Mouse (Mus musculus): ENCODE data around the gene Plac8. TPM values are rescaled to one million over a fixed set of nuclear protein-coding genes. Genes with fewer than 3 reads are reported as not detected.

The Plac8 gene
- total RNA-seq, 1 experiment from 2014 or later = 10.8 TPM

- no peak for DNase-seq
These were observed 9.8 kb upstream of the Plac8 start for GRCm38 (mm10) chr5:100581622-100582434.

GRCm38 (mm10) chr5:100578863-100579411 lies 6.9 kb upstream of the Plac8 start:
- DNase-seq = no peak

GRCm38 (mm10) chr5:100574771-100575170 lies 2.7 kb upstream of the Plac8 start:
- no peak for DNase-seq

GRCm38 (mm10) chr5:100573256-100573655 lies 1.2 kb upstream of the Plac8 start:
- DNase-seq = no peak

- no peak for DNase-seq
These were observed 1.3 kb downstream of the Plac8 start for GRCm38 (mm10) chr5:100570716-100571115.

GRCm38 (mm10) chr5:100569997-100570595 lies 1.9 kb downstream of the Plac8 start:
- DNase-seq = no peak

GRCm38 (mm10) chr5:100569250-100569934 lies 2.7 kb downstream of the Plac8 start:
- DNase-seq = no peak

GRCm38 (mm10) chr5:100568802-100569201 lies 3.2 kb downstream of the Plac8 start:
- DNase-seq = no peak

GRCm38 (mm10) chr5:100568177-100568576 lies 3.9 kb downstream of the Plac8 start:
- no peak for DNase-seq

GRCm38 (mm10) chr5:100567258-100568032 lies 4.6 kb downstream of the Plac8 start:
- no peak for DNase-seq

- no peak for DNase-seq
These were observed 5.2 kb downstream of the Plac8 start for GRCm38 (mm10) chr5:100566798-100567197.

GRCm38 (mm10) chr5:100562702-100563101 lies 9.3 kb downstream of the Plac8 start:
- DNase-seq = no peak

GRCm38 (mm10) chr5:100559357-100559756 lies 12.7 kb downstream of the Plac8 start:
- DNase-seq = no peak

- no peak for DNase-seq
These were observed 13.3 kb downstream of the Plac8 start for GRCm38 (mm10) chr5:100558783-100559182.

- no peak for DNase-seq
These were observed 14.5 kb downstream of the Plac8 start for GRCm38 (mm10) chr5:100557537-100557936.

- no peak for DNase-seq
These were observed 15.0 kb downstream of the Plac8 start for GRCm38 (mm10) chr5:100557019-100557418.

- no peak for DNase-seq
These were observed 18.6 kb downstream of the Plac8 start for GRCm38 (mm10) chr5:100553426-100553825.

GRCm38 (mm10) chr5:100551952-100552351 lies 20.1 kb downstream of the Plac8 start:
- DNase-seq = no peak

- no peak for DNase-seq
These were observed 21.9 kb downstream of the Plac8 start for GRCm38 (mm10) chr5:100550151-100550550.

- no peak for DNase-seq
These were observed 22.7 kb downstream of the Plac8 start for GRCm38 (mm10) chr5:100549311-100549710.

GRCm38 (mm10) chr5:100548236-100548635 lies 23.8 kb downstream of the Plac8 start:
- no peak for DNase-seq

Measured in adrenal gland, postnatal 14 days (tissue).